Mouse (Mus musculus) frontal cortex, postnatal 10 days (tissue): ENCODE results near the gene Hcrt.

Source experiments
- DNase-seq, 2 experiments: peaks; one replicate each; pipeline ENCODE4 v3.0.0; 2022; ENCODE audit warnings: low spot score in 2 of 2, mixed read lengths in 1 of 2

The Hcrt gene

DNA sequence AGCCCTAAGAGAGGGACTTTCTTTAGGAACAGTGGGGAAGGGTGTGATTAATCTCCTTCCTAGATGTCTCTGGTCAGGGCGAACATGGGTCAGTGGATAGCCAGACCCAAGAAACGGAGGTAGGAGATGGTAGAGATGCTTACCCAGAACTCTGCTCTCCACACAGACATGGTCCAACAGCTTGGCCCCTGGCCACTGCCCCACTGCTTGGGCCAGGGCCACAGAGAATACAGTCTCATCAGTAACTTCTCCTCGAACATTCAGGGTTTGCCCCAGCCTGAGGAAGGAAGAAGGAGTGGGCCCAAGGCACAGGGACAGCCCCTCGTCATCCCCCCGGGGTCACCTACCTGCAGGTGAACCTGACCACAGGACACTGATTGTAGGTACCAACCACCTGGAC, 5.1 kb upstream of the Hcrt start:
- DNase-seq = no peak

DNA sequence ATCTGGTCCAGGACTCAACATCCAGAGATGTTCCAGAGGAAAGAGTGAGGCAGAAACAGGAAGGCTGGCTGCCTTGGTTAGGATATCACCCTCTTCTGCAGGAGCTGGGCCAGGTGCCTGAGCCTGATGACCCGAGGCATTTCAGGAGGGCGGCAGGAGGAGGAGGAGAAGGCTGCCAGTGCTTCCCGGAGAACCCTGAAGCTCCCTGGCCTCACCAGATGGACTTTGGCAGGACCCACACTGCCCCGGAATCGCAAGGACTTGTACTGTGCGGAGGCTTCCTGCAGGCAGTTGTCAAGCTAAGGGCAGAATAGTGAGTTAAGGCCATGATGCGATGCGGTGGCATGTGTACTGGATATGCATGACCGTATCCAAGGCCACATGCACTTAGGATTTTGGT, 4.0 kb upstream of the Hcrt start:
- no peak for DNase-seq

DNA sequence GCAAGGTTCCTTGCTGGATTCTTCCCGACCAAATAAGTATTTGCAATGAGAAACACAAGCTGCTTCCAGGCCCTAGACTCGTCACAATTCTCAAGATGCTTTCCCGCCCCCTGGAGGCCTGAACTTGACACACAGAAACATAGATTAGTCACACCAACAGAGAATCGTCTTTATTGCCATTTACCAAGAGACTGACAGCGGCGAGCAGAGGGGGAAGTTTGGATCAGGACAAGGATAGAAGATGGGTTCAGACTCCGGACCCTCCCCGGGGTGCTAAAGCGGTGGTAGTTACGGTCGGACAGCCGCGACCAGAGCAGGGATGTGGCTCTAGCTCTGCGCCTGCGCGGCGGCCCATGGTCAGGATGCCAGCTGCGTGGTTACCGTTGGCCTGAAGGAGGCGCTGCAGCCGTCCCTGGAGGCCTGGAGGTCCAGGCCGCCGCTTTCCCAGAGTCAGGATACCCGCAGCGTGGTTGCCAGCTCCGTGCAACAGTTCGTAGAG, 1.1 kb downstream of the Hcrt start:
- DNase-seq = peak; percentile 70 to 86

DNA sequence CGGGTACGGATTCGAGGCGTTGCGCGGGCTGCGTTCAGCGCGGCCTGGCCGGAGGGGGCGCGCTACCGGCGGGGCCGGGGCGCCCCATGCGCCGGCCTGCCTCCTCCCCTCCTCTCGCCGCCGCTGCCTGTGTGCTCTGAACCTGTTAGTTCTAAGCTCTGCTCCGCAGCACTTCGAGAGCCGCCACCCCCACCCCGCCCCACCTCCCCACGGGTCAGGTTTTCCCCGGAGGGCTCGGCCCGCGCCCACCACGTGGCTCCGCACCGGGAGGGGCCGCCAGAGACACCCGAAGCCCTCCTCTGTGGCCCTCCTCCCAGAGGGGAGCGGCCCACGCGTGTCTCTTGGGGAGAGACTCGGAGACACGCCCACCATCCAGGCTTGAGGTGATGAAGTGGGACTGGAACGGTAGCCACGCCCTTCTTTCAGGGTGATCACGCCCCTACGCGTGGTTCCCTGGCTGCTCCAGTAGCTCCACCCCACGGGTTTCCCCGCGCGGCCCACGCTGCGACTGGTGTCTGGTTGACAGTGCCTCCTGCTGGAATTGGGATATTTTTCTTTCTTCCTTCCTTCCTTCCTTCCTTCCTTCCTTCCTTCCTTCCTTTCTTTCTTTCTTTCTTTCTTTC, 3.0 kb downstream of the Hcrt start, which contains the start of gene Kcnh4:
Gene Kcnh4 (minus strand): TSS at position 332 of the 623 bp plus-strand sequence.
- DNase-seq = peak; percentile 87 to 89

DNA sequence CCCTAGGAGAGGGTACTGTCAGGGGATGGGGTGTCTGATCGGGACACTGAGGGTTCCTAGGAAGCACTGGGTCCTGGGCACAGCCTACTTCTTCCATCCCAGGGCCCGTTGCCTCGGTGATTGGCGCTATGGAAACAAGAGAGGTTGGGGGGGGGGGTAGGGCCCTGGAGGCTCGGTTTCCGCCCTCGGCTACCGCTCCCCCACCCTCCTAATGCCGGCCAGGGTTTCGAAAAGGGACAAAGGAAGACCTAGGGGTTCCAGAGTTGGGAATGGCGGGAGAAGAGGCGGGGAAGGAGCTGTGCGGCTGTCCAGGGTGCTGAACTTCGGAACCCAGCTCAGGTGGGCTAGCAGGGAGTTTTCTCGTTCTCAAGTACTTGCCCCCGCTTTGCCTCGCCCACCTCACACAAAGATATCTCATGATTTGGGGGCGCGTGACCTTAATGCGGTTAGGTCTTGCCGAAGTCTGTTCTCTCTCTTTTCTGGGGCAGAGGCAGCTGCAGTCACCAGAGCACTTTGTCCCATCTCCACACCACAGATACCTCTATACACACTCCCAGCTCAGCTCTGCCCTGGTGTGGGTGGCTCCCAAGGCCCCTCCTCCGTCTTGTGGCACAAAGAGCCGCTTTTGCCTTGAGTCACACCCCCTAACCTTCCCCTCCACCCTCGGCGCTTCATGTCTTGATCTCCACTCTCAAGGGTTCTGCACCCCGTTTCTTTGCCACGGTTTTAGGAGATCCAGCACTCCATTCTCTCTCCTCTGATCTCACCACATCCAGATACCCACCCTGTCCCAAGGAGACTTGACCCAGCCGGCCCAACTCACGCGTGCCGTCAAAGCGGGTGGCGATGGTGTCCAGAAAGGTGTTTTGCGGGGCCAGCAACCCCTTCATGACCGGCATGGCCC, 3.8 kb downstream of the Hcrt start:
- peak in 1 of 2 experiments; percentile 37 for DNase-seq

DNA sequence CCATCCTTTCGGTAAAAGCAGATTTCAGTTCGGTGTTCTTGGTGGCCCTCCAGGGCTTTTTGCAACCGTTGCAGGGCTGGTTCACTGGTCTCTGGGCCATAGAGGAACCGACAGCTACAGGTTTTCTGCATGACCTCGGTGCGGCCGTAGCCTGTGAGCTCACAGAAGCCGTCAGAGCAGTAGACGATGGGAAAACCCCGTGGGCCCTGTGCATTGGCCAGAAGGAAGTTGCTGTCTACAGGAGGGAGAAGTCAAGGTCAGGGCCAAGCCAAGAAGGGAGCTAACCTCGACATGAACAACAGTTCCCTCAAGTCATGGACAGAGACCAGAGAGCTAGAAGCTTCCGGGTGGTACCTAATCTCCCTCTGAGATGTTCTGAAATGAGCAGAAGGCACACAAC, 5.2 kb downstream of the Hcrt start:
- no peak for DNase-seq

DNA sequence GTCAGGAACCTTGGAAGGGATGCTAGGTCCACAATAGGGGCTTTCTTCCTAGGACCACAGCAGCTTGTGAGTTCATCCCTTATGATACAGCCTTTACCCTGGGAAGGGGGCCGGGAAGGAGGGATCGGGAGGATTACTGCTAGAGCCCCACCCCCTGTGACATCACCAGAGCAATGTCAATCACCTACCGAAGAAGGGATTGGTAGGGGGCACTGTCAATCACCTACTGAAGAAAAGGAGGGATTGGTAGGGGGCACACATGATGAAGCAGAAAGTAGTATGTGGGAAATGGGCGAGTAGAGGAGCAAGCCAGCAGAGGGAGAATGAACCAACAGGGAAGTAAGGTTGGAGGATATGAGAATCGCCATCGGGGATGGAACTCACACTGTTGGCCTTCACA, 6.3 kb downstream of the Hcrt start:
- no peak for DNase-seq

DNA sequence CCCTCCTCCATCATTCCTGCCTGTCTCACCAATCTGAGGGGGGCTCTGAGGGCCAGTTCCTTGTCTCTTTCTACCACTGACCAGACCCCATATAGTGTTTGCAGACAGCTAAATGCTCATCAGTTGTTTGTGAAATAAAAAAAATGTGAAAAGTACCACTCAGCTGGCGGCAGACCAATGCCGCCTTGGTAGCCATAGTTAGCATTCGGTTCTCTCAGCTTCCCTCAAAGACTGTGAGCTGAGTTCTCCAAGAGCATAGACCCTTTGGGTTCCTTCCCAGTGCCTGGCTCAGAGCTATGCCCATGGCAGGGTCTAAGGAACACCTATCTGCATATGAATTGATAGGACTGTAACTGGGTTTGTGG, 8.1 kb downstream of the Hcrt start:
- no peak for DNase-seq

DNA sequence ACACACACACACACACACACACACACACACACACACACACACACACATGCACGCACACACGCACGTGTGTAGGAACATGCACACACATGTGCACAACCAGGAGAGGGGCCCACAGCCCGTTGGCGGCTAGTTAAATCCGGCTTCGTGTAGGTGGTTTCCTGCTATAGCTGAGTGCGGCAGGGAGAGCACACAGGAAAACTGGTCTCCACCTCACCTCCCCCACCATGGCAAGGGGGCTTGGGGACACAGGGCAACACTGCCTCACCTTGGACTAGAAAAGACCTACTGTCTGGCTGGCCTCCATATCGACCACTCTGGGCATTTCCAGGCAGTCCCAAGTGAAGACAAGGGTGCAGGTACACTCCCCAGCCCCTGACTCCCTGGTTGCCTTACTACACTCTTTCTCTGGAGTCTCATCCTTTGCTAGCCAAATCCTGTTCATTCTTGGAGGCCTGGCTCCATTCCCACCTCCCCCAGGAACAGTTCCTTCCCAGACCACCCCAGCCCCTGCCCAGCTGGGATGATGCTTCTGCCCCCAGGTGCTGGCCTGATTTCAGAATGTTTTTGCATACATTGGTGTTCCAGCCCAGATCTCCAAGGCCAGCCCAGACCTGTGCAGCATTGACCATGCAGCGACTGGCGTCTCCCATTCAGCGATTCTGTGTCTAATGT, 8.6 kb downstream of the Hcrt start:
- DNase-seq = peak; percentile 47 to 64

DNA sequence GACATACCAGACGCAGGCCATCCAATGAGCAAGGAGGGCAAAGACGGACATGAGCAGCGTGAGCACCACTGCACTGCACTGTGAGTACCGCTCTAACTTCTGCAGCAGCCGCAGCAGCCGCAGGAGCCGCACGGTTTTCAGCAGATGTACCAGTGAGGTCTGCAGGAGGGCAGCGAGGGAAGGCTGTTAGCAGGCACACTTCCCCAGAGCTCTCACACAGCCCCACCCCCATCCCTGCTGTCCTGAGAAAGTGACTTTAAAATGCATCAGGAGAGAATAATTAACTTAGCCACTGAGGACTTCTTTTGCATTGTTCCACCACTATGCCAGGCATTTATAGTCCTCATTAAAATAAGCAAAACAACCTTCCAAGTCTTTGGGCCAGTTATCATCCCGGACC, 10.4 kb downstream of the Hcrt start:
- no peak for DNase-seq

DNA sequence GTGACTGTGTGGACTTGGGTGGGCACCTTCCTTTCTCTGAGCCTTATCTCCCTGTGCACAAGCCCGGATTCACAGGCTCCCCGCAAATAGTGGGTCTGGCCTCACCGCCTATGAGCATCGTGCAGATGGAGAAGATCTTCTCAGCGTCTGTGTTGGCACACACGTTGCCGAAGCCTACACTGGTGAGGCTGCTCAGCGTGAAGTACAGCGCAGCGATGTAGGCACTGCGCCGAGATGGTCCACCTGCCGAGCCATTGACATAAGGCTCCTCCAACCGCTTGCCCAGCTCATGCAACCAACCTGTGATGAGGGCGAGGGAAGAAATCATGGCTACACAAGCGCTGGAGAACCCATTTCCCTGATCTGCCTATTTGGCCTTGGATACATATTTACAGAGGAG, 12.6 kb downstream of the Hcrt start:
- no peak for DNase-seq

DNA sequence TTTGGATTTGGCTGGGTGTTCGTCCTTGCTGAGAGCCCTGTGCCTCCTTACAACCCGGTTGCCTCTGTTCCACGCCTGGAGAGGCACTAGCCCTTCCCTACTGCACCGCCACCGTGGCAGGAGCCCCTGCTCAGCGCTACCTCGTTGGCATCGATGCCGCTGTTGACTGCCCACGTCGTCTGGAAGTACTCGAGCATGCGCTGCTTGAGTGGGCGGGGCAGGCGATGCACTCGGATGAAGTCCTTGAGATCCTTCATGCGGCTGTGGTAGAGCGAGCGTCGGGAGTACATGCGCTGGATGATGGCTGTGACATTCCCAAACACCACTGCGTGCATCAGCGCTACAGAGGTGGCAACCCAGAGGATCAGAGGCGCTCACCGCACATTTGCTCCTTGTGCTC, 13.3 kb downstream of the Hcrt start:
- DNase-seq = no peak

DNA sequence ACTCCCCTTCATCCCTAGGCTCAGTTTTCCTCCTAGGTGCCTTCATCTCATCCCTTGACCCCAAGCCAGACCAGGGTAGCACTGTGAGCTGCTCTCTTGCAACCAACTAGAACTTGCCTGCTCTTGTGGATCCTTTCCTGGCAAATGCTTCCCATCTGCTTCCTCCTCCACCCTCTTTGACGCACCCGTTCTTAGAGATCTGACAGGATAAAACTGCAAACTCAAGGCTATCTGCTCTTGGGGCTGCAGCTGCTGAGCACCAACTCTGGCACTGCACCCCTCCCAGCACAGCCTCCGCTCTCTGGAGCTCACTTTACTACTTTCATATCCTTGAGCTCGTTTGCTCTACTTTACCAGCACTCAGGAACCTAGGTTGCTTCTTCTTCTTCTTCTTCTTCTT, 14.1 kb downstream of the Hcrt start:
- no peak for DNase-seq

DNA sequence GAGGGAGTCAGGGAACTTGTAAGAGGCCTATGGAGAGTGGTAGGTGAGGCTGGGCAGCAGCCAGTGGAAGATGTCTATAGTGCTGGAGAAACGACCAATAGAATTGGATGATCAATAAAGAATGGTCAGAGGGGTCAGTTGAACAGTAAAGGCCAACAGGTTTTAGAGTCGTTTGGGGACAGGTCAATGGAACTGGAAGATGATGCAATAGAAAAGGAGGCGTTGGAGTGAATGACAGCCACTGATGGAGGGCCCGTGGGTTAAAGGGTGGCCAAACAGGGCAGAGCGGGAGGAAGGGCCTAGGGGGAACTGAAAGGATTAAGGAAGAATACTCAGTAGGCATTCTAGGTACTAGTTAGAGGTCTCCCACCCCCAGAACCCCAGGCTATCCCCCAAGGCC, 15.6 kb downstream of the Hcrt start:
- no peak for DNase-seq

DNA sequence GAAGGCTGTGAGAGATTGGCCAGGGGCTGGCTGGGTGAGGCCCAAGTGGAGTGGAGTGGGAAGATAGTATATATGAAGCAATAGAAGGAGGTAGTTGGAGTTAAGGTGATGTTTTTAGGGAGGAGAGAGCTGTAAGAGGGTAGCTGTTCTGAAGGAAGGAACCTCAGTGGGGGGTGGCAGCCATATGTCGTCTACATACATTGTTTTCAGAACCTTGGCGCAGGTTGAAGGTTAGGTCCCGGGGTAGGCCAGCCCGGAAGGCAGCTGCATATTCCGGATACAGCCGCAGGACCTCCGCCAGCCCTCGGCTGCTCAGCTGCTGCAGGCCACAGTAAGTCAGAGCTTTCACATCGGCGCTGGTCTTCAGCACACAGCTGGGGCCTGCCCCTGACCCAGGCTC, 16.2 kb downstream of the Hcrt start:
- no peak for DNase-seq

DNA sequence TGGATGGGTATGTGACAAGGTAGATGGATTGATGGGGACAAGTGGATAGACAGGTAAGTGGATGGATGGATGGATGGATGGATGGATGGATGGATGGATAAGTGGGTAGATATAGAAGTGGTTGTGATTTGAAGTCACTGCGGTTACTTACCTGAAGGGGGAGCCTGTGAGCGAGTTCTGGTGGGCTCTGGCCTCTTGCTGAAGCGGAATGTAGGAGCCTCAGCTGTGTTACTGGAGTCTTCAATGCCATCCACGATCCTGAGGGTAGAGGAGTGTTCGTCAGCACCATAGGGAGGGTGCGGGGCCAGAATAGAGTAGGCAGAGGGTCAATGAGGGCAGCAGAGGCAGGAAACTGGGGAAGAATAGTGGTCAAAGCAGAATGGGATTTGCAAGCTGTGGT, 17.6 kb downstream of the Hcrt start:
- DNase-seq = no peak

DNA sequence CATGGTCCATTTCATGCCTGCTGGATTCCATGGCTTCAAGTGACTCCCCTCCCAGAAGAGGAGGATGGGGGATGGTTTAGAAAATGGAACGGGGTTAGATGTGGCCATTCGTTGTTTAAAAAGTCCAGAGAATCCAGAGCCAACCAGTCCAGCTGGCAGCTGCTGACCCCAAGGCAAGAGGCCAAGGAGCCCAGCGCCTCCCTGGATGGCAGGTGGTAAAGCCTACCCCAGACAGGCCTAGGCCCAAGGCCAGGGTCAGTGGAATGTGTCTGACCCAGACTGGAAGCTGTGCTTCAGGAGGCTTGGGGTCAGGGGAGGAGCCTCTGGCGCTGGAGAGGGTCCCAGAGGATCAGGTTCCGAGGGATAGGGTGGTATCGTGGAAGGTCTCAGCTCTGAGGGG, 21.4 kb downstream of the Hcrt start:
- no peak for DNase-seq

DNA sequence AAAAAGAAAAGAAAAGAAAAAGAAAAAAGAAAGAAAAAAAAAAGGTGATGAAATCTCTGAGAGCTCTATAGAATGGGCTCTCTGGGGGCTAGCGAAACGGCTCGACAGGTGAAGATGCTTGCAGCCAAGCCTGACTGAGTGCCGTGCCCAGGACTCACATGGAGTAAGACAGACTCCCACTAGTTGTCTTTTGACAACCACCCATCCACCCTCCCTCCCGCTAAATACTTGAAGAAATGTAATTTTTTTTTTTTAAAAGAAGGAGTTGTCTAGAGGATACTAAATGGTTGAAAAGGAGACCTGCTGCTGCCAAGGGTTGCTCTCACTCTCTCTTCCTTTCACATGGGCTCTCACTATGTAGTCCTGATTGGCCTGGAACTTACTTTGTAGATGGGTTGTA, 24.0 kb downstream of the Hcrt start:
- DNase-seq = no peak

DNA sequence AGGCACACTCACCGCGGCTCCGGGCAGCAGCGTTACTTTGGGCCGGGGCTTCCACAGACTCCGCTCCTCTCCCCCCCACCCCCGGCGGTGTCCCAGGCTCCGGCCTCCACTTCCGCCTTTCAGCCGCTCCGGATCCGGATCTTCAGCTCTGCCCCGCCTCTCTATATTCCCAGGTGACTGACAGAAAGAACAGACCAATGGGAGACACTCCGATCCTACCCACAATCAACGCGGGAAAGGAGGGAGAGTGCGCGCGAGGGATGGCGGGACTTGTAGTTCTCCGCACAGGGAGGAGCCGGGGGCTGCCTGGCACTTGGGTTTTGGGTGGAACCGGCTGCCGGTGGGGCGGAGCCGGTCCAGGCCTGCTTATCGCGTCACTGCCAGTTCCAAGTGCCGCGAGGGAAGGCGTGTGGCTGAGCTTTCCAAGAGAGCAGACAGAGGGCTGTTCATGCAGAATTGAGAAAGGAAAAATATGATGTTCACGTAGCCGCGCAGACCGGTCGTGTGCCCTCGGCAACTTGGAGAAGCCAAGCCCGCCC, 24.6 kb downstream of the Hcrt start, which contains the start of gene Rab5c:
Gene Rab5c (minus strand): TSS at position 150 of the 539 bp plus-strand sequence.
- DNase-seq = peak; percentile 98 to 99

DNA sequence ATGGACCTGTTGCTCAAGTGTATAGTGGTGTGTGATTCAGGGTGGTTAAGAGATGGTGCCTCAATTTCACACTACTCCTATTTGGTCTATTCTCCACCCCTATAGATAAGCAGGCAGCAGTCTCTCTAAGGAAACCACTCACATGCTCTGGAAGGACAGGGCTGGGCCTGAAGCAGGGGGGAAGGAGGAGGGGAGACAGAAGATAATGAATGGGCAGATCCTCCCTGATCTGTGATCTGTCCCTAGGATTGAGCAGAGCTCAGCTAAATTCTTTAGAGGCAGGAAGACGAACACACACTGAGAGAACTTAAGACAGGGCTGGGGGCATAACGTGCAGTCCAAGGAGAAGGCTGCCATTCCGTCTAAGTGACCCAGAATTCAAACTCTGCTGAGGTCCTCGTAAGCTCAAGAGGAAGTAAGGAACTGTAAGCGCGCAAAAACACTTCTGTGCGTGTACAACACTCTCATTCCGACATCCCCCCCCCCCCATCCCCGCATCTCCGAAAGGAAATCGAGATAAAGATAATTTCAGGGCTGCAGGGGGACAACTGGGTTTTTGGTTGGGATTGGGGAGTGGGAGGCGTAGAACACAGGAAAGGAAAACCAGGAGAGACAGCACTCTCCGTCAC, 25.5 kb downstream of the Hcrt start:
- no peak for DNase-seq

DNA sequence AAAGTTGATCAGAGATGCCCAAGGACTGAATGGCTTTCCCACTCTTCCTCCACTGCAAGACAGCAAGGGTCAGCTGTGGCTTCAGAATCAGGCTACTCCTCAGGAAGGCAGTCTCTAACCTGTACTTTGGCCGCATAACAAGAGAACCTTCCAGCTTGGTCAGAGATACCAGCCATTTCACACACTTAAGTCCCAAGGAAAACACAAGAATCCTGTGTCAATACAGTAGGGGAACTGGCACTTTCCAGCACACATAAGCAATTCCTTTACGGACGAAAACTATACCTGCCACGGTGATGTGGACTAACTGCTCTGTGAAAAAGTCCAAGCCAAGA, 26.0 kb downstream of the Hcrt start:
- no peak for DNase-seq
